Mouse (Mus musculus): ENCODE results near the gene Paqr9.

Gene Paqr9

GRCm38 (mm10) chr9:95614861-95615615 is 55.6 kb downstream of the Paqr9 start:
- in situ Hi-C loops (cut with MboI; ENCODE audit: unreplicated experiment in 2 of 2): no loop called here

GRCm38 (mm10) chr9:95615961-95616360 is 56.5 kb downstream of the Paqr9 start:
- in situ Hi-C loops (cut with MboI; ENCODE audit: unreplicated experiment in 2 of 2): no loop called here

Measured in v-Abl transformed pro-B cells (cell line).